Mouse (Mus musculus): ENCODE results near the gene Fthl17c. TPM values are rescaled to one million over a fixed set of nuclear protein-coding genes. Genes with fewer than 3 reads are reported as not detected.

Gene Fthl17c
- polyA plus RNA-seq, 1 experiment from 2014 or later = not detected

- no peak overlapping the region for H3K27ac ChIP-seq (ENCODE audit: low read depth, low read length)
- no peak overlapping the region for H3K4me3 ChIP-seq (ENCODE audit: low read depth, low read length)
- ATAC-seq = no peak
- H3K27me3 ChIP-seq (replicated peaks; ENCODE audit: control insufficient read depth, insufficient read depth, low read length) = no peaks in the 10 kb centered on the region
- no peaks in the 10 kb centered on the region for H3K36me3 ChIP-seq (ENCODE audit: control insufficient read depth, insufficient read depth)
- TF ChIP-seq CTCF (IDR thresholded peaks at IDR 0.05; ENCODE audit: low read depth) = no peak
- H3K4me1 ChIP-seq (replicated peaks; ENCODE audit: control insufficient read depth, insufficient read depth, low read length) = no peaks in the 10 kb centered on the region
- no peak overlapping the region for H3K9ac ChIP-seq (ENCODE audit: low read depth, low read length)
- no peak overlapping the region for H3K4me2 ChIP-seq (replicated peaks; ENCODE audit: low read depth)
- 59% methylated on average over 8 of the region's 8 CpGs for WGBS
- no peaks in the 10 kb centered on the region for H3K9me3 ChIP-seq (ENCODE audit: control insufficient read depth)
These were observed 32.3 kb downstream of the Fthl17c start for GRCm38 (mm10) chrX:8944041-8944440.

DNA sequence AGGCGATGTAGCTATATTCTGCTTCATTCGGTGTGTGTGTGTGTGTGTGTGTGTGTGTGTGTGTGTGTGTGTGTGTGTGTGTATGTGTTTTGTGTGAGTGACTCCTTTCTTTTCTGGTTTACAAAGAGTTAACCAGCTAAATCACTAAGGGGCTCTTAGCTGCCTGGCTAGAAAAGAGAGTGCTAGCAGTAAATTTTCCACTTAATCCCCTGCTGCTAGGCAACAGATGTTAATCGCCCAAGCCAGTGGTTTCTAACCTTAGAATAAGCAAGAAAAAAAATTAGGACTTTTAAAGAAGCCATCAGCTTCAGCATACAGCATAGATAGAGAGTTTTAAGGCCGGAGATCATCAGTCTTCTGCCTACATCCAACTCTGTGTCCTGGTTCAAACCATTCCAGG, 49.1 kb downstream of the Fthl17c start:
- Histone ChIP-seq H3K4me3 (ENCODE audit: low read depth, low read length) (no peak overlapping the region), H3K9me3 (ENCODE audit: control insufficient read depth) (no peaks in the 10 kb centered on the region)
- 30% methylated on average over 4 of the region's 4 CpGs for WGBS

More for the DNA sequence above, 49.1 kb downstream of the Fthl17c start:
- no peak overlapping the region for H3K27ac ChIP-seq (ENCODE audit: low read depth, low read length)
- ATAC-seq = no peak
- no peak overlapping the region for H3K4me2 ChIP-seq (replicated peaks; ENCODE audit: low read depth)
- no peaks in the 10 kb centered on the region for H3K36me3 ChIP-seq (ENCODE audit: control insufficient read depth, insufficient read depth)
- H3K9ac ChIP-seq (ENCODE audit: low read depth, low read length) = no peak overlapping the region
- no peaks in the 10 kb centered on the region for H3K4me1 ChIP-seq (replicated peaks; ENCODE audit: control insufficient read depth, insufficient read depth, low read length)
- no peaks in the 10 kb centered on the region for H3K27me3 ChIP-seq (replicated peaks; ENCODE audit: control insufficient read depth, insufficient read depth, low read length)
- TF ChIP-seq CTCF (IDR thresholded peaks at IDR 0.05; ENCODE audit: low read depth) = no peak

Other genes with a start within 250 kb of the Fthl17c start
- gene Ssx9, start 228.1 kb downstream of the Fthl17c start, polyA plus RNA-seq (2015; fragmentation: Nextera tagmentation; extraction: Ambion mirVana) = not detected in 2 replicates
- not detected in 2 replicates for gene Ssxb5, start 172.9 kb downstream of the Fthl17c start, polyA plus RNA-seq (2015; fragmentation: Nextera tagmentation; extraction: Ambion mirVana)
- not detected in 2 replicates for gene Gm6592, start 132.6 kb downstream of the Fthl17c start, polyA plus RNA-seq (2015; fragmentation: Nextera tagmentation; extraction: Ambion mirVana)
- not detected in 2 replicates for gene Gm5751, start 102.3 kb downstream of the Fthl17c start, polyA plus RNA-seq (2015; fragmentation: Nextera tagmentation; extraction: Ambion mirVana)
- 1.9 and 2.3 TPM in 2 replicates for gene B630019K06Rik, start 84.2 kb downstream of the Fthl17c start, polyA plus RNA-seq (2015; fragmentation: Nextera tagmentation; extraction: Ambion mirVana)
- gene Fthl17b, start 13.6 kb downstream of the Fthl17c start, polyA plus RNA-seq (2015; fragmentation: Nextera tagmentation; extraction: Ambion mirVana) = not detected in 2 replicates
- gene Fthl17d, start 10.2 kb upstream of the Fthl17c start, polyA plus RNA-seq (2015; fragmentation: Nextera tagmentation; extraction: Ambion mirVana) = not detected in 2 replicates
- gene Fthl17e, start 56.9 kb upstream of the Fthl17c start, polyA plus RNA-seq (2015; fragmentation: Nextera tagmentation; extraction: Ambion mirVana) = not detected in 2 replicates
- gene Fthl17f, start 86.5 kb upstream of the Fthl17c start, polyA plus RNA-seq (2015; fragmentation: Nextera tagmentation; extraction: Ambion mirVana) = not detected in 2 replicates
- gene 4930402K13Rik, start 128.0 kb upstream of the Fthl17c start, polyA plus RNA-seq (2015; fragmentation: Nextera tagmentation; extraction: Ambion mirVana) = not detected in 2 replicates
- gene Lancl3, start 223.3 kb upstream of the Fthl17c start, polyA plus RNA-seq (2015; fragmentation: Nextera tagmentation; extraction: Ambion mirVana) = 0.46 and 0.65 TPM in 2 replicates